Mouse (Mus musculus): ENCODE results near the gene Tardbp.

Tardbp gene

DNA sequence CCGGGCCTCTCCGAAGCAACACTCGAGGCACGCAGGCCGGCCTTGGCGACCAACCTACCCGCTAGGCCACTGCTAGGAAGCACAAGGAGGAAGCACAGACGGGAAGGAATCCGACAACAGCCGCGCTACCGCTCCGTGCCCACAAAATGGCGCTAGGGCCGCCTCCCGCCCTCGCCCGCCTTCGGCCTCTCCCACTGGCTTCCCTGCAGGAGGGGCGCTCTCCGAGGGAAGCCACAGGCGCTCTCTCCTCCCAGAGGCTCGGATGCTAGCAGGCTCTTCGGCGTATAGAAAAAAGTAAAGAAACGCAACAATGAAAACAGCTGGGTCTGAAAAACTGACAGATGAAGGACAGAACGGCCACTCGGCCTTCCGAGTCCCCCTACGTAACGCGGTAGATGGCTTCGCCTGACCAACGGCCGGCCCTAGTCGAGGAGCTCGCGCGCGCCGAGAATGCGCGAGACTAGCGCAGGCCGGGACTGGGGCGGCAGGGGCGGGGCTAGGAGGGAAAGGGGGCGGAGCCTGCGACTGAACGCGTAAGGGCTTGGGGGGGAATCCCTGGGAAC, at the start of gene Tardbp:
TSS of gene Tardbp (minus strand) at position 397 of the 563 bp plus-strand sequence.
- CTCF ChIA-PET = no interaction called here

DNA sequence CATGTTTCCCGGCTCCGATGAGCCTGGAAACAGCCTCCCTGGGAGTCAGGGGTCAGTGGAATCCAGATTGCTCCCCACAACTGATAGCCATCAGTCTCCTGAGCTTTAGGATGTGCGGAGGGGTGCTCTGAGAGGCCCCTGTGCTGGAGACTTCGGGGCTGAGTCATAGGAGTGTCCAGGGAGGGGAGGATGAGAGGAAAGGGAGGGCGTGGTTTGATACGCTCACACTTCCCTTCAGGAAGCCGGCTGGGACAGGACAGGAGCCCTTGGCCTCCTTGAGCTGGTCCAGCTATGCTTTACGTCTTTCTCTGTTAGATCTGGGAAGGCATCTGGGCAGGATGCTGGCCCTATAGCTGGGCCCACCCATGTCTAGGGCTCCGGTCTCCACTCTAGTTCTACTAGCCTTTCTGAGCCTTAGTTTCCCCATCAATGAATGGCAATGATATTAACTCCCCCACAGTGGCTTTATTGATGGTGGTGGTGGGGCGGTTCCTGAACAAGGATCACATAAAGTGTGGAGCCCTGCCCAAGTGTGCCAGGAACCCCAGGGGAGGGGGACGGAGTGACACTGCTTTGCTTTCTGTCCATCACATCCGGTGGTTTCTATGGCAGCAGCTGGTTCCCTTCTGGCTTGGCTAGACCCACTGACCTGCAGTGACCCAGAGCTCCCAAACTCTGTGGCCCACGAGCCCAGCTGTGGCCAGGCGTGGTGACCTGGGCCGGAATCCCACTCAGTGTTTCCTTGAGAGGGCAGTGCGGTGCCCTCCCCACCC, 49.6 kb upstream of the Tardbp start:
- CTCF ChIA-PET = no interaction called here

DNA sequence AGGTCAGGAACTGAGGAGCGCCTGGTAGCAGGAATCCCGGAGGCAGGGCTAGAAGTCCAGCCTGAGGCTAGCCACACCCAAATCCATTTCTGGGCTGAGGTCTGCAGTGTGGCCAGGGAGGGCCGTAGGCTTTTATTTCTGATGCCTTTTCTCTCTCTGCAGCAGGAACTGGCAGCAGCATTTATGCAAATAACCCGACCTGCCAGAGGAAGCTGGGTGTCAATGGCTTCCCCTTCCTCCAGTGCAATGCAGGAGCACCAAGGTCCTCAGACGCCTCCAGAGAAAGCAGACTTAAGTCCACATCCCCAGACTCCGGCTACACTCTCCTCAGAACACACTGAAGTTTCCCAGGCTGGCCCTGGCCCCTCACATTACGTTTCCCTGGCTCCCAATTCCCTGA, 48.2 kb upstream of the Tardbp start:
- CTCF ChIA-PET = no interaction called here

DNA sequence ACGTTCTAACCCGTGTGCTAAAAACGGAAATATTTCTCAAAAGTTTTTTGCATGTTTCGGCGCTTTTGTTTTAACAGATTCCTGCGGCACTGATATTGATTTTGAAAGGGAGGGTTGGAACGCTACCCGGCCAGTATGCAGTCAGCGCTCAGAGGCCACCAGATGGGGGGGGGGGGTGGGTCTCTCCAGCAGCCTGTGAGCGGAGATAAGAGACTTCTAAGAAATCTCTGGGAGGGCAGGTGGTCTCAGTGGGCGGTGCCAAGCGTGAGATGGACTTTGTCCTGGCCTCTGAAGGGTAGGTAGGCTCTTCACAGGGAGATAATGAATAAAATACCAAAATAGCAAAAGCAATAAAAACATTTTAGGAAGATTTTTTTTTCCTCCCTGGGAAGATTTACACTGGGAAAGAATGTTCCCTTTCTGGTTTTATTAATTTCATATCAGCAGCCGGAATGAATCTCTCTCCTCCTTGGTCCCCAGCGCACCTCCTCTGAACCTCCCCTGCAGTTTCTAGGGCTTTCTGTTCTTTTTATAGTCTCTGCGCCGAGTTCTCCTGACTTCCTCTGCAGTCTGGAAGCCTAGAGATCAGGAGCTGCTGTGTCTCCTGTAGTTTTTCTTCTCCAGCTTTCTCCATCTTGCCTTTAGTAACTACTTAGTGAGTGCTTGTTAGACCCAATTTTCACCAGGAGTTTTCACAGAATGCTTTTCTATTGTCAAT, 44.6 kb upstream of the Tardbp start:
- CTCF ChIA-PET = no interaction called here

DNA sequence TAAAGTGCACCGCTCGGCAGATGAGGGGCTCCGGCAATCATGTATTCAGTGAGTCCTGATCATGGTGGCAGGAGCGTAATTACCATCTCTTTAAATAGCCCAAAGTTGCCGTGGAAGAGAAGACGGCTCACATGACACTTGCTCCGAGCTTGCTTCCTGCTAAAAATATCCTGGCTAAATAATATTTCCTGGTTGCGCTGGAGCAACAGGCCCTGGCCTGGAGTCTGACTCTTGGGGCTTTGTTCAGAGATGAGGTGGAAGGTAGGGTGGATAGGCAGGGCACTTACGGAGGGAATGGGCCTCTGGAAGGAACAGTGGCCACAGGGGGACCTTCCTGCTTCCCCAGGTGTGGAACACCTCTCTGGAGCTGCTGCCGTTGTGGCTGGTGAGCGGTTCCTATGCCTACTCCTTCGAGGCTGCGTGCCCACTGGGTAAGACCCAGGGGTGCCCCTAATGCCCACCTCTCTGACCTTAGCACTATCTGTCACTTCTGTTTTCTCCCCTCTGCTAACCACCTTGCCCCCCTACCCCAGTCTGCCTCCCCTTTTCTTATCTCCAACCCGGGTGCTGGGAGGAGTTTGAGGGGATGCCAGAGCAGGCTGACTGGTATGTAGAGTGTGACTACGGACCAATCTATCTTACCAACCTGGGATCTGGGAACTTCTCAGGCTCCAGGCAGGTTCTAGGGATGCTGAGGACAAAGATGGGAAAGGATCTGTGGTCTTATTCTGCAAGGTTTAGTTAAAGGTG, 40.4 kb upstream of the Tardbp start:
- CTCF ChIA-PET = no interaction called here

DNA sequence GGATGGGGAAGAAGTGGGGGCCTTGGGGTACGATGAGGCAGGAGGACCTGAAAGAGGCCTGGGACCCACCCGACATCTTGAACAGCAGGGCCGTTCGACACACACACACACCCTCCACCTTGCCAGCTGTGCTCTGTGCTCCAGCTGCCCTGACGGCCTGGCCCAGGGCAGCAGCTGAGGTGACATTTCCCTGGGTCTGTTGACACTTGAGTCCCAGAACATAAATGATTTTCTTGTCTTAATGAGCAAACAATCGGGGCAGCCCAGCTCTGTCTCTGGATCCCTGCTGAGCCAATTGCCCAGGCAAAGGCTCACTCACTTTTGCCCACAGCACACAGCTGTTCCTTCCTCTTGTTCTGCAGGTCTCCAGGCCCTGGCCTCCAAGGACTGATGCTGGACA, 37.2 kb upstream of the Tardbp start:
- CTCF ChIA-PET = no interaction called here

DNA sequence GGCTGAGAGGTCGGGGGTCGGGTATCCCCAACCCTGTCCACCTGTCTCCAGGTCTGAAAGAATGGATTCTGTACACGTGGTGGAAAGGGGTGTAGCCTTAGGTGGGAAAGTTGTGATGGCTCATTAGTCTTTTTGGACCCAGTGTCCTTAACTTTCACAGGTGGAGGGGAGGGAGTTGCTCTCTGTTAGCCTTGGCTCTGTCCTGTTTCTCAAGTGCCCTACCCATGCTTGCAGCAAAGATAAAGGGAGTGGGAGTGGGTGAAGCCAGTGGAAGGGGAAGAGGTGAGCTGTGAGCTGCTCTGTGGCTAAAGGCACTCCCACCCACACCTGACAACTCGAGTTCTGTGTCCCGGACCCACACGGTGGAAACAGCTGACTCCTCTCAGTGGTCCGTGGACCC, 36.5 kb upstream of the Tardbp start:
- CTCF ChIA-PET = no interaction called here

DNA sequence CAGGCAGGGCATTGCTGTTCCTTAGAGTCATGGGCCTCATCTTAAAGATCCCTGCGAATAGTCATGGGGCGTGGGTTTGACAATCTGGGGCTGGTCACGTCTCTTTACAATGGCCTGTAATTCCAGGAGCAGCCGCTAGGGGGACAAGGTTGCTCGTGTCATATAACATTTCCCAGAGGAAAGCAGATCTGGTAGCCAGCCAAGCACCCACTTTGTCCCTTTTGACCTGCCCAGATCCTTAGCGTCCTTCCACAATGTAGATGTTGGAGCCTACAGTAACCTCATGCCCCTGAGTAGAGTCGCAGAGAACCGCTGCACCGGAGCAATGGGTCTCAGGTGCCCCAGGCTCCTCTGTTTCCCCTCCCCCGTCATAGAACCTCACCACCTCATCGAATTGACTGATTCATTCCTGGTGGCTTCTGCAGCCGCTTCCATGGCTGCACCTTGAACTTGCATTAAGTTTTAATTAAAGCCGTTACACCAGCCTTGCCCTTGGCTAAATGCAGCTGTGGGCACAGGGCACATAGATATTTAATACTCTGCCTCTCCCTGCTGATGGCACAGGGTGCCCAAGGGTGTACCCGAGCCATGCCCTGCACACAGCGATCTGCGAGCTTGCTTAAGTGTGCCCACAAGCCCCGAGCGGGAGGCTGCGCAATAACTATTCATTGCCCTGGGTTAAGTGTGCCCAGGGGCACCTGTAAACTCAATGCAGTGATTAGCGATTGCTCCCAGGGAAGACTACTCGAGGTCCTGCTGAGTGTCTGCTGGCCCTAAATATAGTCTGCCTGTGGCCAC, 35.5 kb upstream of the Tardbp start:
- CTCF ChIA-PET = no interaction called here

DNA sequence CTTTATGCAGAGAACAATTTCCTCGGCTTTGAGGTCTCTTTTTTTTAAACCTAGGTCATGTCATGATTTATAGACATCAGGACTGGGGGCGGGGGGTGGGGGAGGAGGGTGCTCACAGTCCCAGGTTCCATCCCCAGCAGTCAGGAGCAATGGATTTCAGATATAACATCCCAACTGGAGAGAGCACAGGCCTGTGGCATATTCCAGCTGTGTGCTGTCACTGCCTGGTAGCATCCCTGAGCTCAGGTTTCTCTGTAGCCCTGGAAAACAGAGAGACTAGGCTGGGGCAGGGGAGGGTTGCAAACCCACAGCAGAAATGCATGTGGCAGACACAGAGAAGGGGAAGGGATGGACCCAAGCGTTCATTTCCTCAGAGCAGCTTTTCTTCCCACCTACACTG, 33.4 kb upstream of the Tardbp start:
- CTCF ChIA-PET = no interaction called here

DNA sequence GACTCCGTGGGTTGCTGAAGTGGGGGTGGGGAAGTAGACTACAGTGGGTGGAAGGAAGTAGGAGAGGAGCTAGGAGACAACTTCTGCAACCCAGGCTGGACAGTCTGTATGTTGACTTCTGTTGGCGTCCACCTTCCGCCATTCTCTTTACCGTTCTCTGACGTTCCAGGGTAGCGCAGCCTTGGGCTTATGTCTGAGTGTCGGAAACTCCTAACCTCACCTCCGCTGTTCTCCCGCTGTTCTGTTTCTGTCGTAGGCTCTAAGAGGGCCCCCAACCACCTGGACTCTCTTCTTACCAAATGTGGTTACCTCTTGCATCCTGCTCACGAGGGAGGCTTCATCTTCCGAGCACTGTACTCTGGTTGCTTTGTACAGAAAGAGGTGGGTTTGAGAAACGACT, 31.0 kb upstream of the Tardbp start:
- CTCF ChIA-PET = no interaction called here

DNA sequence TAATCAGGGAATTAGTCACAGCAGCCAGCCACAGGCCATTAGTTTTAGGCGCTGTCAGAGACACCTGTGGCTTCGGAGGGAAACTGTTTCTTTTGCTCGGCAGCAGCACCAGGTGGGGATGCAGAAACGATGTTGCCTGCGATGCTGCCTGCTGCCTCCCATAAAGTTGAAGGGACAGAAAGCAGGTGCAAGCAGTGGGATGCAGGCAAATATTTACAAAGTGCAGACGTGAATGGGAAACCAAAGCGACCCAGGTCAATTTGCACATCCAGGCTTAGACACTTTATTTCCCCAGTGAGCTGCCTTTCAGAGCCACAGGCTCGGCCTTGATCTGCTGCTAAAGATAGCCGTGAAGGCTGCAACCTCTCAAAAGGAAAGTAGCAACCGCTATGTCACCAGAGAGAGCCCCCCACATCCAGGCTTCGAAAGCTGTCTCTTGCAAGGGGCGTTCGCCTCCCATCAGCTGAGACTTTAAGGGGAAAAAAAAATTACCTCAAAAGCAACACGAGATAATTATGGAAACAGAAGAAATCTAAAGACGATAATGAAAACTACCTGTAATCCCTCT, 30.0 kb upstream of the Tardbp start:
- CTCF ChIA-PET = no interaction called here

DNA sequence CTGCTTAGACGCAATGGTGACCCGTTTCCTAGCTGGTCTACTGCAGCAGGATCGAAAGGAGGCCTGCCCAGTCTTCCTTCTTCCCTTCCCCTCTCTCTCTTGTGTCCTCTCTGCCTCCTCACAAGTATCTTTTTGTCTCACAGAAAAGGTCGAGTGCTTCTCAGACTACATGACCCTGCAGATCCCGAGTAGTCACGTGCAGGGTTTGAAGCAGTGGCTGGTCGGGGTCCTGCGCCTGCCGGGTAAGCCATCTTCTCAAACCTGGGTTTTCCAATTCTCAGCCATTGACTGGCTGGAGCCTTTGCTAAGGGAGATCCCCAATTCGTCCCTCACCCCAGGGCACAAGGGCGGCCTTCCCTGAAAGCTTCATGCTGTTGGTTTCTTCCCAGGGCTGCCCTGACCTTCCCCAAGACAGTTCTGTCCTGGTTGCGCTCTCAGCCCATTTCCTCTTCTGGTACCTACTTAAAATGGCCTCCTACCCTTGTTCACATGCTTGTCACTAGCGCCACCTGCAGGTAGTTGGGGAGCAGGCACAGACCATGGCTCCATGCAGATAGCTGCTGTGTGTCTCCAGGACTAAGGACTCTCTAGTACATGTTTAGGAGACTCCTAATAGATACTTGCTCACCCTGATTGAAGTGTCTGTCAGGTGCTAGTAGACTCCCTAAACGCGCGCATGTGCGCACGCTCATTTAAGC, 28.0 kb upstream of the Tardbp start:
- CTCF ChIA-PET = no interaction called here

DNA sequence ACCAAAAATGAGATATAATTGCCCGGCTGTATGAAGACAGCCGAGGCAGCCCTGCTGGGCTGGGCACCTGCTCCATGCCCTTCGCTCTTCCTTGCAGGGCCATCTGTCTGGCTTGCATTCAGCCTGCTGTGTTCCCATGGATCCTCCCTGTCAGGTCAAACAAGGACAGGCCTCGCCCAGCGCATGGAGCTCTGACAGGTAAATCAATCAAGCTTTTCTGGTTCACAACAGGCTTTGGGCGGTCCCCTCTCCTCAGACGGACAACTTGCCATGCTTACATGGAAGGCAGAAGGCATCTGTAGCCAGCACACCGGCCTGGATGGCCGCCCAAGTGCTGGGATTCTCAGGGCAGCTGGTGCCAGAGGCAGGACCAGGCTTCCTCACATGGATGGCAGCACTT, 24.2 kb upstream of the Tardbp start:
- CTCF ChIA-PET = no interaction called here

DNA sequence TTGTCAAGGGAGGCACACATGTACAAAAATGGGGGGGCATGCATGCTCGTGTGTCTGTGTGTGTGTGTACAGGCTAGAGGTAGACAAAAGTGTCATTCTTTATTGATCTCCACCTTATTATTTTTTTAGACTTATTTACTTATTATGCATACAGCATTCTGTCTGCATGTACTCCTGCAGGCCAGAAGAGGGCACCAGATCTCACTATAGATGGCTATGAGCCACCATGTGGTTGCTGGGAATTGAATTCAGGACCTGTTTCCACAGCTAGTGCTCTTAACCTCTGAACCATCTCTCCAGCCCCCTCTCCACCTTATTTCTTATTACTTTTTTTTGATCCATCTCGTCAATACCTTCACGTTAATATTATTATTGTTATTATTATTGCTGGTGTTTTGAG, 22.5 kb upstream of the Tardbp start:
- CTCF ChIA-PET = interaction anchor here (0.7 kb wide), 1 partner anchor 12 kb away, joined by 5 read pairs; no protein-coding TSS in a partner anchor

DNA sequence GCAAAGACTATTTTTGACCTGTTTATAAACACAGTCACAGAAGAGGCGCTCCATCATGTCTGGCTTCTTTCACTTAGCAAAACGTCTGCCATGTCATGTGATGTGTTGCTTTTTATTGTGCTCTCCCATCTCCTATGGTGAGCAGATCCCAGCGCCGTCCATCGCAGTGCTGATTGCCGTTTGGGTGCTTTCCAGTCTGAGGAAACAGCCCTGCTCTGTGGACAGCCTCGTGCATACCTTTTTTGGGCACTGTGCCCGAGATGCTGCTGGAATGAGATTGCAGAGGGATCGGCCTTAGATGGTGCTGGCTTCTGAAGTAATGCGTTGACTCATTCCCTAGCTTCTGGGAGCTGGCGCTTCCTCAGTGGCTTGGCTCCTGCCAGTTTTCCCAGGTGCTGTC, 19.8 kb upstream of the Tardbp start:
- CTCF ChIA-PET = interaction anchor here (0.6 kb wide), 1 partner anchor 11 kb away, joined by 6 read pairs; no protein-coding TSS in a partner anchor

DNA sequence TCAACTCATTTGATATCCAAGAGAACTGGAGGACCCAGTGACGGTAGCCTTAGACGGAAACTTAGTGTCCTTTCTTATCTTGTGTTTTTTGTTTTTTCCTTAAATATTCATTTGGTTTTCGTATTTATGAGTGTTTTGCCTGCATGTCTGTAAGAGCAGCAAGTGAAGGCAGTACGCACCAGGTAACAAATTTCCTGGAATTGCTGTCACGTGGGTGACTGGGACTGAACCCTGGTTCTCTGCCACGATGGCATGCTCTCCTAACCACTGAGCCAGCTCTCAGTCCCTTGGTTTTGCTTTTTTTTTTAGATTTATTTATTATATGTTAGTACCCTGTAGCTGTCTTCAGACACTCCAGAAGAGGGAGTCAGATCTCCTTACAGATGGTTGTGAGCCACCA, 18.1 kb upstream of the Tardbp start:
- CTCF ChIA-PET = no interaction called here

DNA sequence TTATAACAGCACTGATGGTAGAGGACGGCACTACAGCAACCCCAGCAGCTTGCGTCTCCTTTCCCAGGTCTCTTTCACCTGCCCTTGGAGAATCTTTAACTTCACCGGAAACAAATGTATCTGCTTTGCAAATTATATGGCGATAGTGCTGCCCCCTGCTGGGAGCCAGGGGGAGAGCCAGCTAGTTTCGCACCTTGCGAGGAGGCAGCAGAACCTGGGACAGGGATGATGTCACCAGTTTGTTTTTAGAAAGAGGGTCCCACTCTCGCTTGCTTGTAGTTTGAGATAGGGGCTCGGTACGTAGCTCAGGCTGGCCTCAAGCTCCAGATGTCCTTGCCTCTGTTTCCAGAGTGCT, 17.3 kb upstream of the Tardbp start:
- CTCF ChIA-PET = no interaction called here

DNA sequence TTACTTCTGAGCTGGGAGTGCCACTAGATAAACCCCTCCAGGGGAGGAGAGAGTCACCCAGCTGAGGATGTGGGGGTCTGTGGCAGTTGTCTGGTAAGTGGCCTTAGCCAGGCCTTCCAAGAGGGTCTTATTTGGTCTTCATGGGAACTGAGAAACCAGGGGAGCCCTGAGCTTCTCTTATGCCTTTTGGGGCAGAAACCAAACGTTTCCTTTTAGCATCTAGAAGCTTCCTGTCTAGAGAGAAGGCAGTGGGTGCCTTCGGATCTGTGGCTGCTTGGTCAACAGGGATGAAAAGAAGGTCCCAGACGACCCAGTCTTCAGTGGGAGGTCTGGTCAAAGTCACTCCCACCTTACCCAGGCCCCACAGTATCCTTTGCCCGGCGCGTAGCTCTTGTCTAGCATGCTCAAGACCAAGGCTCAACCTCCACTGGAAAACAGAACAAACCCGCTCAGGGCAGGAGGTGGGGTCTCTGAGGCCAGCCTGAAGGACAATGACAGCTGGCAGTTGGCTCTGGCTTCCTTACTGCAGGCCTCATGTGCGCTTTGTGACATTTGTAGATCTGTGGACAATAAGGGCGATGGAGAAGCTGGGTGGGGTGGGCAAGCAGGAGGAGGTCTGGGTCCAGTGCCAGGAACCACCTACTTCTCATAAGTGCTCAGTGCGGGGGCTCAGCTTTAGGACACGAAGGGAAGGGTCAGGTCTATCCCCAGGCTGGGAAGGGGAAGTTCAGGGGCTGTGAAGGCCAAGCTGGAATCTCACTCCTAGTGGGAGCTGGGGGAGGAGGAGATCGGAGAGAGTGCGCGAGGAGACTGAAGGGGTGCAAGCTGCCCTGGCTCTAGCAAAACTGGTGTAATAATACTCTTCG, 16.7 kb upstream of the Tardbp start, which contains the start of gene Gm572:
TSS of gene Gm572 (plus strand) at position 27 of the 866 bp plus-strand sequence.
- CTCF ChIA-PET = interaction anchor here (0.8 kb wide), 1 partner anchor 45 kb away, joined by 3 read pairs; no protein-coding TSS in a partner anchor

DNA sequence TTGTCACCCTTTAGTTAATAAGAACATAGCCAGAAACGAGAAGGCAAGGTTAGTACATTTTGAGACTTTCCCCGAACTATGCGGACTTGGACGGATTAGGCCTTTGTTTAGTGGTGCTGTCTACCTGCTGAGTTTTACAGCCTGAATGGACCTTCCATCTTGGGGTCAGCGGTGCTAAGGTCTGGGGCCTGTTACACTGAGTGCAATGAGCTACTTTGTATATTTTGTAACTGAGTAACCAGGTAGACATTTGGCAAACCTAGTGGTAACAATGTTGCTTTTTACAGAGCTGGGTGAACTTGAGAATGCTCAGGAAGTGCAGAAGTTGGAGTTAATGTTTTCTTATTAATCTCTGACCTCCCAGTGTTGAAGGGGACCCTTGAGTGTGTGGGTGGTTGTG, 14.3 kb upstream of the Tardbp start:
- CTCF ChIA-PET = no interaction called here

DNA sequence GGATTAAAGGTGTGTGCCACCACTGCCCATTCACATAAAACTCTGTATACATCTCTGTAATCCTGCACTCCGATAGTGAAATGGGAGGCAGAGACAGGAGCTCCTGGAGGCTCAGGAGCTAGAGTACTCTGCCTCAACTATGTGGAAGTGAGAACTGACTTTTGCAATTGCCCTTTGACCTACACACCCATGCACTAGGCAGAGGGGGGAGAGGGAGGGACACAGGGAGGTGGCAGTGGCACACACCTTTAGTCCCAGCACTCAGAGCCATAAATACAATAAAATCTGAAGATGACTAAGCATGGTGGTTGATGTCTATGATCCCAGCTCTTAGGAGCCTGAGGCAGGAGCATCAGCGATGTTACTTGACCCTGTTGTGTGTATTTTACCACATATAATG, 12.6 kb upstream of the Tardbp start:
- CTCF ChIA-PET = no interaction called here

Data from spleen, embryonic (tissue).